Mouse (Mus musculus): ENCODE measurements around the gene Tspan14. TPM values are rescaled to one million over a fixed set of nuclear protein-coding genes. Genes with fewer than 3 reads are reported as not detected.

Tspan14 gene
- polyA plus RNA-seq, 1 experiment from 2014 or later = 71.4 TPM

- Histone ChIP-seq H3K9ac (ENCODE audit: low read length) (no peak overlapping the region), H3K27me3 (replicated peaks; ENCODE audit: control insufficient read depth, insufficient read depth, low read length) (no peaks in the 10 kb centered on the region), H3K27ac (ENCODE audit: low read depth) (no peak overlapping the region), H3K4me3 (ENCODE audit: low read depth, low read length) (no peak overlapping the region), H3K9me3 (ENCODE audit: control insufficient read depth, low read length) (no peaks in the 10 kb centered on the region), H3K4me1 (replicated peaks; ENCODE audit: control insufficient read depth, insufficient read depth, low read length) (0 out of 2 replicates have a peak, but pooled peaks cover 4% of the 10 kb centered on the region), H3K36me3 (ENCODE audit: control insufficient read depth, insufficient read depth, low read length) (no peaks in the 10 kb centered on the region), H3K4me2 (ENCODE audit: low read length) (no peak overlapping the region)
- DNase-seq (ENCODE audit: low spot score) (no peak), ATAC-seq (replicated peaks; ENCODE audit: low FRiP score, low TSS enrichment, low read depth) (no peak)
- WGBS = 83% methylated on average over 5 of the region's 5 CpGs
Observed at GRCm38 (mm10) chr14:40988780-40989179, 22.2 kb upstream of the Tspan14 start.

- DNase-seq (ENCODE audit: low spot score) (no peak), ATAC-seq (replicated peaks; ENCODE audit: low FRiP score, low TSS enrichment, low read depth) (no peak)
- no peaks in the 10 kb centered on the region for H3K27me3 ChIP-seq (replicated peaks; ENCODE audit: control insufficient read depth, insufficient read depth, low read length)
Observed at GRCm38 (mm10) chr14:40987184-40987583, 20.6 kb upstream of the Tspan14 start.

GRCm38 (mm10) chr14:40985635-40986034 is 19.0 kb upstream of the Tspan14 start:
- no peak overlapping the region for H3K27ac ChIP-seq (ENCODE audit: low read depth)
- H3K4me2 ChIP-seq (ENCODE audit: low read length) = no peak overlapping the region
- DNase-seq (ENCODE audit: low spot score) = no peak
- no peaks in the 10 kb centered on the region for H3K9me3 ChIP-seq (ENCODE audit: control insufficient read depth, low read length)
- H3K4me3 ChIP-seq (ENCODE audit: low read depth, low read length) = no peak overlapping the region
- no peaks in the 10 kb centered on the region for H3K36me3 ChIP-seq (ENCODE audit: control insufficient read depth, insufficient read depth, low read length)
- no peaks in the 10 kb centered on the region for H3K4me1 ChIP-seq (replicated peaks; ENCODE audit: control insufficient read depth, insufficient read depth, low read length)
- 87% methylated on average over 4 of the region's 4 CpGs for WGBS
- no peaks in the 10 kb centered on the region for H3K27me3 ChIP-seq (replicated peaks; ENCODE audit: control insufficient read depth, insufficient read depth, low read length)
- ATAC-seq (replicated peaks; ENCODE audit: low FRiP score, low TSS enrichment, low read depth) = no peak
- no peak overlapping the region for H3K9ac ChIP-seq (ENCODE audit: low read length)

More at GRCm38 (mm10) chr14:40987184-40987583, 20.6 kb upstream of the Tspan14 start:
- no peak overlapping the region for H3K4me3 ChIP-seq (ENCODE audit: low read depth, low read length)
- H3K9me3 ChIP-seq (ENCODE audit: control insufficient read depth, low read length) = no peaks in the 10 kb centered on the region
- no peak overlapping the region for H3K4me2 ChIP-seq (ENCODE audit: low read length)
- H3K9ac ChIP-seq (ENCODE audit: low read length) = no peak overlapping the region
- no peaks in the 10 kb centered on the region for H3K36me3 ChIP-seq (ENCODE audit: control insufficient read depth, insufficient read depth, low read length)
- H3K27ac ChIP-seq (ENCODE audit: low read depth) = no peak overlapping the region
- WGBS = 68% methylated on average over 2 of the region's 2 CpGs
- no peaks in the 10 kb centered on the region for H3K4me1 ChIP-seq (replicated peaks; ENCODE audit: control insufficient read depth, insufficient read depth, low read length)

GRCm38 (mm10) chr14:40979723-40980122 is 13.1 kb upstream of the Tspan14 start:
- Histone ChIP-seq H3K4me3 (ENCODE audit: low read depth, low read length) (no peak overlapping the region), H3K4me2 (ENCODE audit: low read length) (no peak overlapping the region), H3K9ac (ENCODE audit: low read length) (no peak overlapping the region), H3K9me3 (ENCODE audit: control insufficient read depth, low read length) (no peaks in the 10 kb centered on the region), H3K36me3 (ENCODE audit: control insufficient read depth, insufficient read depth, low read length) (no peaks in the 10 kb centered on the region), H3K4me1 (replicated peaks; ENCODE audit: control insufficient read depth, insufficient read depth, low read length) (no peaks in the 10 kb centered on the region), H3K27me3 (replicated peaks; ENCODE audit: control insufficient read depth, insufficient read depth, low read length) (no peaks in the 10 kb centered on the region), H3K27ac (ENCODE audit: low read depth) (no peak overlapping the region)
- WGBS = 58% methylated on average over 1 of the region's 1 CpGs
- no peak for ATAC-seq (replicated peaks; ENCODE audit: low FRiP score, low TSS enrichment, low read depth)
- DNase-seq (ENCODE audit: low spot score) = no peak

GRCm38 (mm10) chr14:40979002-40979401 is 12.4 kb upstream of the Tspan14 start:
- ATAC-seq (replicated peaks; ENCODE audit: low FRiP score, low TSS enrichment, low read depth) (peak; percentile 79), DNase-seq (ENCODE audit: low spot score) (no peak)
- H3K4me2 ChIP-seq (ENCODE audit: low read length) = no peak overlapping the region
- H3K27ac ChIP-seq (ENCODE audit: low read depth) = no peak overlapping the region
- no peaks in the 10 kb centered on the region for H3K4me1 ChIP-seq (replicated peaks; ENCODE audit: control insufficient read depth, insufficient read depth, low read length)
- no peak overlapping the region for H3K4me3 ChIP-seq (ENCODE audit: low read depth, low read length)
- WGBS = 50% methylated on average over 4 of the region's 4 CpGs
- no peaks in the 10 kb centered on the region for H3K9me3 ChIP-seq (ENCODE audit: control insufficient read depth, low read length)
- no peaks in the 10 kb centered on the region for H3K36me3 ChIP-seq (ENCODE audit: control insufficient read depth, insufficient read depth, low read length)
- no peaks in the 10 kb centered on the region for H3K27me3 ChIP-seq (replicated peaks; ENCODE audit: control insufficient read depth, insufficient read depth, low read length)
- no peak overlapping the region for H3K9ac ChIP-seq (ENCODE audit: low read length)

- Histone ChIP-seq H3K36me3 (ENCODE audit: control insufficient read depth, insufficient read depth, low read length) (no peaks in the 10 kb centered on the region), H3K4me2 (ENCODE audit: low read length) (no peak overlapping the region), H3K4me1 (replicated peaks; ENCODE audit: control insufficient read depth, insufficient read depth, low read length) (no peaks in the 10 kb centered on the region), H3K27ac (ENCODE audit: low read depth) (no peak overlapping the region), H3K9me3 (ENCODE audit: control insufficient read depth, low read length) (no peaks in the 10 kb centered on the region), H3K27me3 (replicated peaks; ENCODE audit: control insufficient read depth, insufficient read depth, low read length) (no peaks in the 10 kb centered on the region), H3K9ac (ENCODE audit: low read length) (no peak overlapping the region), H3K4me3 (ENCODE audit: low read depth, low read length) (no peak overlapping the region)
- 71% methylated on average over 6 of the region's 6 CpGs for WGBS
- DNase-seq (ENCODE audit: low spot score) (peak; percentile 80), ATAC-seq (replicated peaks; ENCODE audit: low FRiP score, low TSS enrichment, low read depth) (peak; percentile 62; the same call in 1 of the 2 replicates)
Observed at GRCm38 (mm10) chr14:40975127-40975721, 8.6 kb upstream of the Tspan14 start.

GRCm38 (mm10) chr14:40968051-40968450 is 1.4 kb upstream of the Tspan14 start:
- Histone ChIP-seq H3K36me3 (ENCODE audit: control insufficient read depth, insufficient read depth, low read length) (no peaks in the 10 kb centered on the region), H3K4me2 (ENCODE audit: low read length) (peak overlapping the region; percentile 62; the same call in 1 of the 2 replicates), H3K27ac (ENCODE audit: low read depth) (no peak overlapping the region), H3K9me3 (ENCODE audit: control insufficient read depth, low read length) (no peaks in the 10 kb centered on the region), H3K4me3 (ENCODE audit: low read depth, low read length) (no peak overlapping the region), H3K27me3 (replicated peaks; ENCODE audit: control insufficient read depth, insufficient read depth, low read length) (no peaks in the 10 kb centered on the region), H3K4me1 (replicated peaks; ENCODE audit: control insufficient read depth, insufficient read depth, low read length) (peaks cover 16% of the 10 kb centered on the region), H3K9ac (ENCODE audit: low read length) (no peak overlapping the region)
- DNase-seq (ENCODE audit: low spot score) (no peak), ATAC-seq (replicated peaks; ENCODE audit: low FRiP score, low TSS enrichment, low read depth) (no peak)
- 87% methylated on average over 2 of the region's 2 CpGs for WGBS

GRCm38 (mm10) chr14:40967598-40967900 is 942 bp upstream of the Tspan14 start:
- Histone ChIP-seq H3K4me3 (ENCODE audit: low read depth, low read length) (peak overlapping the region; percentile 78), H3K27me3 (replicated peaks; ENCODE audit: control insufficient read depth, insufficient read depth, low read length) (no peaks in the 10 kb centered on the region), H3K4me1 (replicated peaks; ENCODE audit: control insufficient read depth, insufficient read depth, low read length) (peaks cover 21% of the 10 kb centered on the region), H3K27ac (ENCODE audit: low read depth) (peak overlapping the region; percentile 71; the same call in 1 of the 2 replicates), H3K9me3 (ENCODE audit: control insufficient read depth, low read length) (no peaks in the 10 kb centered on the region), H3K9ac (ENCODE audit: low read length) (peak overlapping the region; percentile 51), H3K36me3 (ENCODE audit: control insufficient read depth, insufficient read depth, low read length) (no peaks in the 10 kb centered on the region), H3K4me2 (ENCODE audit: low read length) (peak overlapping the region; percentile 62)
- no peak for ATAC-seq (replicated peaks; ENCODE audit: low FRiP score, low TSS enrichment, low read depth)
- WGBS = 8% methylated on average over 6 of the region's 6 CpGs
- peak; percentile 66 for DNase-seq (ENCODE audit: low spot score)

GRCm38 (mm10) chr14:40966862-40967597 is 423 bp upstream of the Tspan14 start:
- no peaks in the 10 kb centered on the region for H3K36me3 ChIP-seq (ENCODE audit: control insufficient read depth, insufficient read depth, low read length)
- peak; percentile 93 for ATAC-seq (replicated peaks; ENCODE audit: low FRiP score, low TSS enrichment, low read depth)
- no peaks in the 10 kb centered on the region for H3K9me3 ChIP-seq (ENCODE audit: control insufficient read depth, low read length)
- peak overlapping the region; percentile 92 for H3K9ac ChIP-seq (ENCODE audit: low read length)
- peaks cover 25% of the 10 kb centered on the region for H3K4me1 ChIP-seq (replicated peaks; ENCODE audit: control insufficient read depth, insufficient read depth, low read length)
- peak overlapping the region; percentile 85 for H3K4me2 ChIP-seq (ENCODE audit: low read length)
- no peaks in the 10 kb centered on the region for H3K27me3 ChIP-seq (replicated peaks; ENCODE audit: control insufficient read depth, insufficient read depth, low read length)
- under 1% methylated on average over 58 of the region's 62 CpGs for WGBS
- peak overlapping the region; percentile 78 for H3K4me3 ChIP-seq (ENCODE audit: low read depth, low read length)
- peak overlapping the region; percentile 90 for H3K27ac ChIP-seq (ENCODE audit: low read depth)
- DNase-seq (ENCODE audit: low spot score) = peak; percentile 99

Data from intestine, embryonic 14.5 days (tissue).